Mouse (Mus musculus) MEL (cell line): ENCODE measurements around the gene Haus5. TPM values are rescaled to one million over a fixed set of nuclear protein-coding genes. Genes with fewer than 3 reads are reported as not detected.

ENCODE experiments used
- DNase-seq: peaks from one replicate; pipeline ENCODE4 v3.0.0; 2011; ENCODE audit warnings: low read depth, low spot score
- H3K27ac ChIP-seq: 2 replicates; pipeline ENCODE4 v1.5.1; 2012; ENCODE audit warnings: low read depth, mild to moderate bottlenecking, control low read depth, low read length, moderate library complexity; ENCODE audit not compliant: control insufficient read depth
- H3K27me3 ChIP-seq, 2 experiments: fragments of 150-350 bp in 1 of 2; sonication (generic) in 1 of 2; 2 replicates each; pipeline ENCODE4 v1.6.1; 2012; ENCODE audit warnings: low read length in 2 of 2, mild to moderate bottlenecking in 2 of 2, improper control_type of control experiment in 1 of 2, moderate library complexity in 1 of 2; ENCODE audit not compliant: insufficient read depth in 2 of 2, control insufficient read depth in 1 of 2
- H3K36me3 ChIP-seq, 2 experiments: 2 replicates each; pipeline ENCODE4 v1.6.1; 2012 to 2014; ENCODE audit warnings: low read length in 2 of 2, improper control_type of control experiment in 1 of 2, inconsistent platforms in 1 of 2, mild to moderate bottlenecking in 1 of 2; ENCODE audit not compliant: insufficient read depth in 2 of 2, control insufficient read depth in 1 of 2
- H3K4me1 ChIP-seq, 2 experiments: fragments of 150-350 bp in 1 of 2; sonication (generic) in 1 of 2; 2 replicates each; pipeline ENCODE4 v1.6.1; 2012; ENCODE audit warnings: low read length in 2 of 2, improper control_type of control experiment in 1 of 2, mild to moderate bottlenecking in 1 of 2; ENCODE audit not compliant: insufficient read depth in 2 of 2, control insufficient read depth in 1 of 2
- H3K4me3 ChIP-seq, 2 experiments: fragments of 150-350 bp in 1 of 2; sonication (generic) in 1 of 2; 2 replicates each; pipeline ENCODE4 v1.5.1; 2012; ENCODE audit warnings: low read depth in 2 of 2, low read length in 2 of 2, mild to moderate bottlenecking in 2 of 2, moderate library complexity in 2 of 2, control low read depth in 1 of 2, improper control_type of control experiment in 1 of 2; ENCODE audit not compliant: control insufficient read depth in 1 of 2, insufficient read depth in 1 of 2
- H3K79me2 ChIP-seq: 2 replicates; pipeline ENCODE4 v1.6.1; 2012; ENCODE audit warnings: mild to moderate bottlenecking, low read length, moderate library complexity; ENCODE audit not compliant: control insufficient read depth, poor library complexity, insufficient read depth
- H3K9ac ChIP-seq: 2 replicates; pipeline ENCODE4 v1.6.1; 2012; ENCODE audit warnings: low read depth, mild to moderate bottlenecking, control low read depth, low read length, moderate library complexity; ENCODE audit not compliant: control insufficient read depth, poor library complexity, severe bottlenecking
- H3K9me3 ChIP-seq: fragments of 150-350 bp; sonication (generic); replicated peaks from 2 replicates; pipeline ENCODE4 v1.6.1; 2012; ENCODE audit warnings: mild to moderate bottlenecking, low read length, improper control_type of control experiment, moderate library complexity; ENCODE audit not compliant: insufficient read depth
- BHLHE40 ChIP-seq: IDR thresholded peaks from 2 replicates; pipeline ENCODE4 v1.6.1; 2012; ENCODE audit warnings: low read depth, mild to moderate bottlenecking, inconsistent platforms, low read length, improper control_type of control experiment, borderline replicate concordance
- CHD1 ChIP-seq: IDR thresholded peaks from 2 replicates; pipeline ENCODE4 v1.6.1; 2012; ENCODE audit warnings: low read depth, mild to moderate bottlenecking, inconsistent platforms, low read length, improper control_type of control experiment
- CTCF ChIP-seq, 3 experiments: IDR thresholded peaks in 2 of 3; conservative IDR thresholded peaks in 1 of 3; 2 replicates each; pipeline ENCODE4 v1.5.1; 2011 to 2012; ENCODE audit warnings: low read length in 3 of 3, low read depth in 2 of 3, mild to moderate bottlenecking in 2 of 3, improper control_type of control experiment in 1 of 3, inconsistent platforms in 1 of 3, mixed read lengths in 1 of 3, moderate library complexity in 1 of 3; ENCODE audit not compliant: control insufficient read depth in 1 of 3, insufficient read depth in 1 of 3, poor library complexity in 1 of 3, severe bottlenecking in 1 of 3
- EP300 ChIP-seq, 2 experiments: IDR thresholded peaks; 2 replicates each; pipeline ENCODE4 v1.6.1; 2011; ENCODE audit warnings: improper control_type of control experiment in 2 of 2, low read length in 2 of 2, low read depth in 1 of 2, mild to moderate bottlenecking in 1 of 2
- GABPA ChIP-seq: IDR thresholded peaks from 2 replicates; pipeline ENCODE4 v1.6.1; 2012; ENCODE audit warnings: low read depth, mild to moderate bottlenecking, inconsistent platforms, low read length, improper control_type of control experiment, moderate library complexity
- GATA1 ChIP-seq: IDR thresholded peaks from 2 replicates; pipeline ENCODE4 v1.6.1; 2011; ENCODE audit warnings: low read depth, low read length, improper control_type of control experiment
- MAZ ChIP-seq: IDR thresholded peaks from 2 replicates; pipeline ENCODE4 v1.6.1; 2012; ENCODE audit warnings: low read depth, mild to moderate bottlenecking, inconsistent platforms, low read length, improper control_type of control experiment
- MEF2A ChIP-seq: IDR thresholded peaks from 2 replicates; pipeline ENCODE4 v1.6.1; 2014; ENCODE audit warnings: low read depth, mild to moderate bottlenecking, inconsistent platforms, low read length, improper control_type of control experiment; ENCODE audit not compliant: poor library complexity, insufficient replicate concordance, severe bottlenecking; ENCODE audit errors: extremely low read depth
- MYB ChIP-seq: IDR thresholded peaks from 2 replicates; pipeline ENCODE4 v1.6.1; 2011; ENCODE audit warnings: mild to moderate bottlenecking, low read depth, low read length, improper control_type of control experiment
- MYC ChIP-seq: IDR thresholded peaks from 2 replicates; pipeline ENCODE4 v1.6.1; 2011; ENCODE audit warnings: low read depth, mild to moderate bottlenecking, low read length, improper control_type of control experiment, moderate library complexity
- NRF1 ChIP-seq: IDR thresholded peaks from 2 replicates; pipeline ENCODE4 v1.6.1; 2014; ENCODE audit warnings: low read depth, mild to moderate bottlenecking, inconsistent platforms, low read length, improper control_type of control experiment, moderate library complexity; ENCODE audit not compliant: poor library complexity, insufficient read depth, severe bottlenecking
- POLR2A ChIP-seq, 2 experiments: IDR thresholded peaks; 2 replicates each; pipeline ENCODE4 v1.6.1; 2011 to 2012; ENCODE audit warnings: low read length in 2 of 2, mild to moderate bottlenecking in 2 of 2, control low read depth in 1 of 2, improper control_type of control experiment in 1 of 2, low read depth in 1 of 2, moderate library complexity in 1 of 2; ENCODE audit not compliant: control insufficient read depth in 1 of 2, insufficient read depth in 1 of 2, poor library complexity in 1 of 2
- POLR2AphosphoS2 ChIP-seq: IDR thresholded peaks from 2 replicates; pipeline ENCODE4 v1.6.1; 2011; ENCODE audit warnings: low read length, improper control_type of control experiment
- POLR2AphosphoS5 ChIP-seq: IDR thresholded peaks from 2 replicates; pipeline ENCODE4 v1.6.1; 2012; ENCODE audit warnings: low read depth, borderline replicate concordance, mild to moderate bottlenecking, inconsistent platforms, low read length, moderate library complexity, mixed read lengths
- RAD21 ChIP-seq: IDR thresholded peaks from 2 replicates; pipeline ENCODE4 v1.6.1; 2011; ENCODE audit warnings: mild to moderate bottlenecking, low read depth, low read length, improper control_type of control experiment
- RCOR1 ChIP-seq: IDR thresholded peaks from 2 replicates; pipeline ENCODE4 v1.6.1; 2012; ENCODE audit warnings: low read depth, mild to moderate bottlenecking, inconsistent platforms, low read length, improper control_type of control experiment
- SIN3A ChIP-seq: IDR thresholded peaks from 2 replicates; pipeline ENCODE4 v1.6.1; 2012; ENCODE audit warnings: low read length, improper control_type of control experiment, inconsistent platforms
- SMC3 ChIP-seq: IDR thresholded peaks from 2 replicates; pipeline ENCODE4 v1.6.1; 2011; ENCODE audit warnings: low read depth, low read length, improper control_type of control experiment
- TAL1 ChIP-seq: IDR thresholded peaks from 2 replicates; pipeline ENCODE4 v1.6.1; 2012; ENCODE audit warnings: mild to moderate bottlenecking, inconsistent platforms, low read length, moderate library complexity, mixed read lengths
- TBP ChIP-seq: IDR thresholded peaks from 2 replicates; pipeline ENCODE4 v1.8.0; 2011; ENCODE audit warnings: low read depth, low read length, improper control_type of control experiment
- TCF12 ChIP-seq: IDR thresholded peaks from 2 replicates; pipeline ENCODE4 v1.6.1; 2014; ENCODE audit warnings: low read depth, mild to moderate bottlenecking, inconsistent platforms, low read length, improper control_type of control experiment, moderate library complexity
- UBTF ChIP-seq: IDR thresholded peaks from 2 replicates; pipeline ENCODE4 v1.6.1; 2012; ENCODE audit warnings: low read depth, mild to moderate bottlenecking, inconsistent platforms, low read length, improper control_type of control experiment, moderate library complexity, borderline replicate concordance; ENCODE audit not compliant: insufficient read depth
- USF1 ChIP-seq: IDR thresholded peaks from 2 replicates; pipeline ENCODE4 v1.6.1; 2014; ENCODE audit warnings: low read depth, mild to moderate bottlenecking, inconsistent platforms, low read length, improper control_type of control experiment, moderate library complexity
- USF2 ChIP-seq, 2 experiments: IDR thresholded peaks; 2 replicates each; pipeline ENCODE4 v1.6.1; 2011 to 2012; ENCODE audit warnings: improper control_type of control experiment in 2 of 2, low read length in 2 of 2, borderline replicate concordance in 1 of 2, inconsistent platforms in 1 of 2, low read depth in 1 of 2, mild to moderate bottlenecking in 1 of 2; ENCODE audit not compliant: insufficient read depth in 1 of 2
- ZC3H11A ChIP-seq: IDR thresholded peaks from 2 replicates; pipeline ENCODE4 v1.6.1; 2012; ENCODE audit warnings: low read depth, mild to moderate bottlenecking, inconsistent platforms, low read length, improper control_type of control experiment
- ZKSCAN1 ChIP-seq: IDR thresholded peaks from 2 replicates; pipeline ENCODE4 v1.6.1; 2012; ENCODE audit warnings: low read depth, mild to moderate bottlenecking, inconsistent platforms, low read length, improper control_type of control experiment, moderate library complexity
- ZMIZ1 ChIP-seq: IDR thresholded peaks from 2 replicates; pipeline ENCODE4 v1.6.1; 2012; ENCODE audit warnings: low read depth, mild to moderate bottlenecking, inconsistent platforms, low read length, improper control_type of control experiment, moderate library complexity
- polyA plus RNA-seq, 2 experiments: library from polyadenylated mRNA; stranded (reverse) in 1 of 2; unstranded in 1 of 2; fragments of >175 nt in 1 of 2; fragments of >200 nt in 1 of 2; gene quantifications; 2 replicates each; pipeline versions ENCODE4 v1.2.1 to v1.2.4; 2012; ENCODE audit warnings: low replicate concordance in 2 of 2, low read depth in 1 of 2; ENCODE audit not compliant: insufficient read length in 2 of 2, insufficient read depth in 1 of 2, missing spikeins in 1 of 2
- total RNA-seq: library from RNA; depleted of rRNA; stranded (reverse); fragments of 300-350 nt; gene quantifications from 2 replicates; pipeline ENCODE4 v1.2.3, GENCODE M21; 2012

The Haus5 gene
- total and polyA plus RNA-seq, 3 experiments: 35.0 to 55.9 TPM; not detected in 1

- H3K27me3 ChIP-seq: no peaks in the 10 kb centered on the region
- no peak within 1 kb of the TSS for H3K4me3 ChIP-seq
- H3K27ac ChIP-seq: no peak within 1 kb of the TSS
- TF ChIP-seq TBP (no peak), SIN3A (no peak), TAL1 (no peak), CHD1 (no peak), ZMIZ1 (no peak), MEF2A (no peak), ZC3H11A (no peak), SMC3 (no peak), TCF12 (no peak), ZKSCAN1 (no peak), MAZ (no peak), BHLHE40 (no peak), NRF1 (no peak), POLR2AphosphoS2 (no peak), USF1 (no peak), USF2 (IDR thresholded peaks at IDR 0.05; ENCODE audit: borderline replicate concordance in 1 of 2, insufficient read depth in 1 of 2, low read depth in 1 of 2, low read length in 2 of 2) (no peak), RCOR1 (no peak), MYC (no peak), GATA1 (no peak)
- H3K9ac ChIP-seq: no peak within 1 kb of the TSS
- peaks cover 0 to 3% of the 10 kb centered on the region in 2 experiments; a peak in 2 of 4 replicates for H3K4me1 ChIP-seq
- H3K79me2 ChIP-seq: no peaks in the 10 kb centered on the region
- no peaks in the 10 kb centered on the region for H3K9me3 ChIP-seq
- DNase-seq: no peak
- peaks cover 4 to 6% of the 10 kb centered on the region in 2 experiments for H3K36me3 ChIP-seq
These were observed 52.0 kb downstream of the Haus5 start, which contains the start of gene Upk1a for GRCm38 (mm10) chr7:30612654-30613402. Upk1a (minus strand) TSS chr7:30612847.

- Histone ChIP-seq H3K79me2 (no peaks in the 10 kb centered on the region), H3K4me1 (no peaks in the 10 kb centered on the region), H3K4me3 (no peak overlapping the region), H3K9me3 (no peaks in the 10 kb centered on the region), H3K9ac (no peak overlapping the region), H3K27ac (no peak overlapping the region), H3K36me3 (no peaks in the 10 kb centered on the region), H3K27me3 (no peaks in the 10 kb centered on the region)
- TF ChIP-seq POLR2AphosphoS5: no peak
- no peak for TF ChIP-seq ZKSCAN1
- no peak for TF ChIP-seq CHD1
- TF ChIP-seq GABPA: no peak
- TF ChIP-seq EP300 (IDR thresholded peaks at IDR 0.05; ENCODE audit: low read depth in 1 of 2, low read length in 2 of 2): no peak
- TF ChIP-seq MYB: no peak
- TF ChIP-seq MEF2A: no peak
- TF ChIP-seq CTCF (IDR thresholded peaks at IDR 0.05 in 2 of 3, conservative IDR thresholded peaks at IDR 0.05 in 1 of 3; ENCODE audit: control insufficient read depth in 1 of 3, insufficient read depth in 1 of 3, low read depth in 2 of 3, low read length in 3 of 3, poor library complexity in 1 of 3, severe bottlenecking in 1 of 3): no peak
- no peak for TF ChIP-seq RAD21
- no peak for TF ChIP-seq UBTF
- TF ChIP-seq MYC: no peak
- no peak for TF ChIP-seq POLR2A (IDR thresholded peaks at IDR 0.05; ENCODE audit: control insufficient read depth in 1 of 2, insufficient read depth in 1 of 2, low read depth in 1 of 2, low read length in 2 of 2, poor library complexity in 1 of 2)
- no peak for DNase-seq
These were observed 54.8 kb downstream of the Haus5 start for GRCm38 (mm10) chr7:30610043-30610442.
